Mouse (Mus musculus): Measurements from ENCODE around the gene Nynrin.
A peak's percentile ranks its signal among the peaks of the same experiment; 100 is the strongest.

Nynrin gene

DNA sequence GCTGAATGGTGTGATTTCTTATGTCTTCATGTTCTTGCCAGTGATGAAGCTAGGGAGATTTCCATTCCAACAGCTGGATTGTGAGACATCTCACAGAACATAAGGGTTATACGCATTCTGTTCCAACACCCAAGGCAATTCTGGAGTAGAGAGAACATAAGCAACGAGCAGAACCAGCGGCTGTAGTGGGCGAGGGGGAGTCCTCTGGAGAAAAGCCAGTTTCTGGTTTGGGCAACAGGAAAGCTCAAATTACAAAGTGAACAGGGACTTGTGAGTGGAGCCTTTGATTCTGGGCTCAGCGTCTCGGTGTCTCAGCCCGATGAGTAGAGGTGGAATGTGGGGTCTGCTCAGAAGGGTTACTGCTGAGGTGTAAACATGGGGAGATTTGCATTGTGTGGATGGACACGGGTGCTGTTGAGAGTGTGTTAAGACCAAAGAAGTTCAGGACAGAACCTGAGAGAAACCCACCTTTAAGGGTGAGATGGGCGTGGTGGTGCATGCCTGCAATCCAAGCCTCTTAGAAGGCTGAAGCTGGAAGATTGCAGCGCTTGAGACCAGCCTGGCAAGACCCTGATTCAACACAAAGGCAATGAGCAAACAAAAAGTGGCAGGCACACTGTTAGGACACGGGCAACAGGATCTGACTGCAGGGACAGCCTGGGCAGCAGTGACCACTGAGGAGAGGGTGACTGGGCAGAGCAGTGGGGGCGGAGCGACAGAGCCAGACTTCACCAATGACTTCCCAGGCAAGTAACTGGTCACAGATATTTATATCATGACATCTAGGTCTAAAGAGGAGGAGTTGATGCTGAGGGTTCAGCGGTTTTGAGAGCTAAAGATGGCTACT, 23.9 kb downstream of the Nynrin start:
- DNase-seq (ENCODE audit: low read depth in 2 of 2, low spot score in 2 of 2), result no peak

DNA sequence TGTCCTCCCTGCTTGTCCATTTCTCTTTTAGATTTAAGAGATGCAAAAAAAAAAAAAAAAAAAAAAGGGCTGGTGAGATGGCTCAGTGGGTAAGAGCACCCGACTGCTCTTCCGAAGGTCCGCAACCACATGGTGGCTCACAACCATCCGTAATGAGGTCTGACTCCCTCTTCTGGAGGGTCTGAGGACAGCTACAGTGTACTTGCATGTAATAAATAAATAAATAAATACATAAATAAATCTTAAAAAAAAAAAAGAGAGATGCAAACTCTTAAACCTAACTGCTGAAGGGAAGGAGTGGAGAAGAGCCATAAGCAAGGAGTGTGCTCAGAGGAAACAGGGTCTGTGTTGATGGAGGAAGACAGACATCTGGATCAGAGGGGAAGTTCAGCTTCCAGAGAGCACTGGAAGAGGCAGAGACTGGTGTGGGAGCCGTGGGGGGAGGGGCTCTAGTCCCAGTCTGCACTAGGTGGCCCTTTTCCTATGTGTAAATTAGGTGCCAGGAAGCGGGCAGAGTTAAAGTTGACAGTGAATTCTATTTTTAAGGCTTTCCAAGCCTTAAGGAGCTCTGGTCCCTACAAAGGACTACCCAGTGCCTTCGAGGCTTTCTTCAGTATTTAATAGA, 24.6 kb downstream of the Nynrin start:
- no peak for DNase-seq (ENCODE audit: low read depth in 2 of 2, low spot score in 2 of 2)

DNA sequence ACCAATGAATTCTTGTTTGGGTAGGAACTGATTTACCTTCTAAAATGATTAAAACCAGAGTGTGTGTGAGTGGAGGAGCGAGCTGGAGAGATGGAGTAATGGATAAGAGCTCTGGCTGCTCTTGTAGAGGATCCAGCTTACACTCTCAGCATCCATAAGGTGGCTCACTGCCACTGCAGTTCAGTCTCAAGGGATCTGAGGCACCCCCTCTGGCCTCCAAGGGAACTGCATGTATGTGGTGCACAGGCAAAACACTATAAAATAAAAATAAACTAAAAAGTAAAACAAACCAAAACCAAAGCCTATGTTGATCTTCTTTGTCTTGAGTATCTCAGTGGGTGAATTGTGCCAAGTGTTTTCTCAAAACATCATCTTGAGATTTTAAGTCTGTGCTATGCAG, 25.8 kb downstream of the Nynrin start:
- peak; percentile 66 to 84 for DNase-seq (ENCODE audit: low read depth in 2 of 2, low spot score in 2 of 2)

- no peak for DNase-seq (ENCODE audit: low read depth in 2 of 2, low spot score in 2 of 2)
These were observed 27.2 kb downstream of the Nynrin start for GRCm38 (mm10) chr14:55880982-55881381.

GRCm38 (mm10) chr14:55882171-55882641, 28.4 kb downstream of the Nynrin start:
- peak; percentile 19 to 35 for DNase-seq (ENCODE audit: low read depth in 2 of 2, low spot score in 2 of 2)

DNA sequence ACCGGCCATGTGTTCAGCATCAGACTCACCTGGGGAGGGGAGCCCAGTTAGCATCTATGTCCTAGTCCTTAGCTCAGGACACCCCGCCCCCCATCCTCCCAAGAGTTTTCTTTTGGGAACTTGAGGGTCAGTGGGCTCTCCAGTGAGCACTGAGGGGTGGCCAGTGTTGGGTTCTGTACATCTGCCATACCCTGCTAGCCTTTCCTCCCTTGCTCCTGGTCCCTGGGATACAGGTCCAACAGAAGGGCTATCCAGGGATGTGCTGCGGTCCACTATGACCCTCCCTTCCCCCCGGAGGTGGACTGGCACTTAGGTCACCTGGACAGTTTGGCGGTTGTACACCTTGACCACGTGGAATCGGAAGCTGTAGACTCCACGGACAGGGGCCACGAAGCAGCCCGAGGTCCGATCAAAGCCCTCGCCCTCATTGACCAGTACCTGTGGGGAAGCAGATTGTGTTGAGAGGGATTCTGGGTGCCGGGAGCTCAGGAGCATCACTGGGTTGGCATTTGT, 29.4 kb downstream of the Nynrin start:
- no peak for DNase-seq (ENCODE audit: low read depth in 2 of 2, low spot score in 2 of 2)

GRCm38 (mm10) chr14:55883663-55884062, 29.9 kb downstream of the Nynrin start:
- no peak for DNase-seq (ENCODE audit: low read depth in 2 of 2, low spot score in 2 of 2)

GRCm38 (mm10) chr14:55884166-55884565, 30.4 kb downstream of the Nynrin start, which contains the start of gene Cbln3:
Gene Cbln3, minus strand, starts transcription at chr14:55884392.
- DNase-seq (ENCODE audit: low read depth in 2 of 2, low spot score in 2 of 2), result no peak

- peak; percentile 56 to 62 for DNase-seq (ENCODE audit: low read depth in 2 of 2, low spot score in 2 of 2)
These were observed 30.9 kb downstream of the Nynrin start, which contains the start of gene Khnyn for GRCm38 (mm10) chr14:55884713-55885113. Gene Khnyn, plus strand, starts transcription at chr14:55884947.

DNA sequence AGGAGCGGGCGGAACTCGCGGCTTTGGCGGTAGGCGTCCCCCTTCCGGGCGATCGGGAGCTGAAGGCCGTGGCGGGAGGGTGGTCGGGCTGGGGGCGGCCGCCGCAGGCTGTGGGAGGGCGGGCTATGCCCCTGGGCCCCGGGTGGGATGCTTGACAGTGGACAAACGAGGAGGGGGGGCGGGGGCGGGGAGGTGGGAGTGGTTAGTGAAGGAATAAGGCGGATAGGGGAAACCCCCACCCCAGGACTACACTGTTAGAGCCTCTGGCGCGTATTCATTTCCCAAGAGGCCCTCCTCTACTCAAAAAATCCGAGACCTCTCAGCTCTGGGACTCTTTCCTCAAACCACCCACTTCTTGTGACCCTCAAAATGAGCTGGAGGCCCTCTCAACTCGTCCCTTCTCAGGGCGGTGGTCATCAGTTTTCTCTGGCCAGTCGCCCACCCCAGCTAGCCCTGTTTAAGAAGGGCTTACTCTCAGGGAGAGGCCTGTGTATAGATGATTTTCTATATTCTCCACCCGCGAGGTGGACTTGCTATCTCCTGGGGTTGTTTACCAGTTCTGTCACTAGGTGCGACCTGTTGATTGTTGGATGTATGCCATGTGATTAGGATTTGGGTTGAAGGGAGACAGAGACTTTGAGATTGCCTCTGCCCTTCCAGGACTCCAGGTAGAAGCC, 31.4 kb downstream of the Nynrin start:
- DNase-seq (ENCODE audit: low read depth in 2 of 2, low spot score in 2 of 2), result peak in 1 of 2 experiments; percentile 11

GRCm38 (mm10) chr14:55885791-55886271, 32.0 kb downstream of the Nynrin start:
- DNase-seq (ENCODE audit: low read depth in 2 of 2, low spot score in 2 of 2), result peak in 1 of 2 experiments; percentile 27

DNA sequence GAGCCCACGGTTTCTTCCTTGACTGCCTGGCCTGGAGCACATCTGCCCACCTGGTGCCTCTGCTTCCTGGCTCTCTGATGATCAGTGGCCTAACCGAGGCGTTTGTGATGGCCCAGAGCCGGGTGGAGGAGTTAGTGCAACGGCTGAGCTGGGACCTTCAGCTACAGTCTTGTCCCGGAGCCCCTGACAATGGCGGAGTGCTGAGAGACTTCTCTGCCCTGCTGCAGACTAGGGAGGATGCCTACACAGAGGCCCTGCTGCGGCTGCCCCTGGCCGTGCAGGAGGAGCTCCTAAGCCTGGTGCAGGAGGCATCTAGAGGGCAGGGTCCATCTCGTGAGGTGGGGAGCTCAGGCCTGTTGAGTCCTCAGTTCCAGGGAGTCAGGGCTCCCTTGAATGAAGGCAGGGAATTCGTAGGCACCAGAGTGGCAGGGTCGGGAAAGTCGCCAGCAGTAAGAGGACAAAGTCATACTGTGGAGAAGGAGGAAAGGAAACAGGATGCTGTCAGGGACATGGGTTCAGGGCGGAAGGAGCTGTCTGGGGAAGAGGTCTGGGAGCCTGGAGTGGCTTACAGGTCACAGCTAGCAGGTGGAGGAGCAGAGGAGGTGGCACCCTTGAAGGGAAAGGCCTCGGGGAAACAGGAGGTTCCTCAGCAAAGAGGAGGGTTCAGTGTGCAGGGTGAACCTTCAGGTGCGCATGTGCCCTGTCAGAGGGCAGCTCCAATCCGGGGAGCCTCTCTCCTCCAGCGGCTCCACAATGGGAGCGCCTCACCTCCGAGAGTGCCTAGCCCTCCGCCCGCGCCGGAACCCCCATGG, 33.0 kb downstream of the Nynrin start:
- no peak for DNase-seq (ENCODE audit: low read depth in 2 of 2, low spot score in 2 of 2)

GRCm38 (mm10) chr14:55897671-55898070, 43.9 kb downstream of the Nynrin start:
- no peak for DNase-seq (ENCODE audit: low read depth in 2 of 2, low spot score in 2 of 2)

- DNase-seq (ENCODE audit: low read depth in 2 of 2, low spot score in 2 of 2), result no peak
These were observed 45.1 kb downstream of the Nynrin start for GRCm38 (mm10) chr14:55898947-55899346.

- peak; percentile 80 to 86 for DNase-seq (ENCODE audit: low read depth in 2 of 2, low spot score in 2 of 2)
These were observed 46.0 kb downstream of the Nynrin start, which contains the start of gene Sdr39u1 for GRCm38 (mm10) chr14:55899701-55900413. Gene Sdr39u1, minus strand, starts transcription at chr14:55900293.

GRCm38 (mm10) chr14:55900414-55900755, 46.6 kb downstream of the Nynrin start:
- DNase-seq (ENCODE audit: low read depth in 2 of 2, low spot score in 2 of 2), result no peak

- DNase-seq (ENCODE audit: low read depth in 2 of 2, low spot score in 2 of 2), result no peak
These were observed 51.7 kb downstream of the Nynrin start for GRCm38 (mm10) chr14:55905518-55905917.

DNA sequence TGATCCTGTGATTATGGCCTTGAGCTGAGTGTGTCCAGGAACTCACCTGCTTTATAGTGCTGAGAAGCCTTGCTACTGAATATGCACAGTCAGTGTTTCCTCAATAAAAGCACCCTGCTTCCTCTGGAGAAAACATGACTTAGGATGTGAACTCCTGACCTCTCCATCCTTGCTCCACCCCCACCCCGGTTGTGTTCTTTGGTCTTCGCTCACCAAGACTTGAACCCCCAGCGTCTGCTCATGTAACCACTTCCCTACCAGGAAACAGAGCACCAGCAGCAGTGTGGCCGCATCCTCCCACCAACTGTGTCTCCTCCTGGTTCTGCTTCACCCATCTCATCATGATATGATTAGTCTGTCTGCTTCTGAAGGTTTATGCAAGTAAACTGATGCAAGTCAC, 59.6 kb downstream of the Nynrin start:
- peak in 1 of 2 experiments; percentile 17 for DNase-seq (ENCODE audit: low read depth in 2 of 2, low spot score in 2 of 2)

DNA sequence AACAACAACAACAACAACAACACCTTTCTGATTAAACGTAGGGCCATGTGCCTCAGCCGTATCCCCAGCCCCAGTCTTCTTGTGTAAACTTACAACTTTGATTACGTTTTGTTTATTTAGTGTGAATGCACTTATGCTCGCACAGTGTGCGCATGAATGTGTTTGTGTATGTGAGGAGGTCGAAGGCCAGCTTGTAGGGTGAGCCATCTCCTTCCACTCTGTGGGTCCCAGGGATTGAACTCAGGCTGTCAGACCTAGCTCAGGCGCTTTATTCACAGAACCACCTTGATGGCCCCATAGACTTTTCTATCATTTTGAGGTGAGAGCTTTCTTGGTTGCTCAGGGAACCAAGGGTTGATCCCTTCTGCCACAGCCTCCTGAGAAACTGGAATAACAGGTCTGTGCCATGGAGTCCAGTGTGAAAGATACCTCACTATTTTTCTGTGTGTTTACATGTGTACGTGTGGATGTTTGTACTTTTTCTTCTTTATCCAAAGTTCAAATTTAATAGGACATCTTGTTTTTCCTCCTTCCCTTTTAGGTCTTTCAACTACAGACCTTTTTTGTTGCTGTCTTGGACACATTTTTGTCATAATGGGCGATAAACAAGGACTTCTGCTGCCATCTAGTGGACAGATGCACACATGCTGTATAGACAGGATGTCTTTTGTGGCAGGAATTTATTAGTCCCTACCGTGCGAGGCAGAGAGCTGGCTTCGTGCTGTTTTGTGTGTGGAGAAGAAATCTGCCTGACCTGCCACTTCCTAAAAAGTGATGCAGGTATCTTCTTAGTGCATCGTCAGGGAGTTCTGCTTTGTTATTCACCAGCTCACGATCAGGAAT, 64.7 kb downstream of the Nynrin start:
- peak; percentile 70 to 78 for DNase-seq (ENCODE audit: low read depth in 2 of 2, low spot score in 2 of 2)

Data from CD8-positive naive resting alpha-beta T cell, adult 2 months (primary cell).